Mouse (Mus musculus) MEL (cell line): ENCODE measurements around the gene Espnl.

Experiments
- CTCF ChIP-seq, 3 experiments: IDR thresholded peaks in 2 of 3; conservative IDR thresholded peaks in 1 of 3; 2 replicates each; pipeline ENCODE4 v1.5.1; 2011 to 2012; ENCODE audit warnings: low read length in 3 of 3, low read depth in 2 of 3, mild to moderate bottlenecking in 2 of 3, improper control_type of control experiment in 1 of 3, inconsistent platforms in 1 of 3, mixed read lengths in 1 of 3, moderate library complexity in 1 of 3; ENCODE audit not compliant: control insufficient read depth in 1 of 3, insufficient read depth in 1 of 3, poor library complexity in 1 of 3, severe bottlenecking in 1 of 3
- EP300 ChIP-seq, 2 experiments: IDR thresholded peaks; 2 replicates each; pipeline ENCODE4 v1.6.1; 2011; ENCODE audit warnings: improper control_type of control experiment in 2 of 2, low read length in 2 of 2, low read depth in 1 of 2, mild to moderate bottlenecking in 1 of 2
- JUND ChIP-seq: IDR thresholded peaks from 2 replicates; pipeline ENCODE4 v1.6.1; 2011; ENCODE audit warnings: low read depth, mild to moderate bottlenecking, improper control_type of control experiment, low read length
- KAT2A ChIP-seq: conservative IDR thresholded peaks from 2 replicates; pipeline ENCODE4 v1.6.1; 2012; ENCODE audit warnings: low read depth, low read length, improper control_type of control experiment, inconsistent platforms
- MAFK ChIP-seq: IDR thresholded peaks from 2 replicates; pipeline ENCODE4 v1.6.1; 2011; ENCODE audit warnings: low read depth, mild to moderate bottlenecking, low read length, improper control_type of control experiment, borderline replicate concordance
- MEF2A ChIP-seq: IDR thresholded peaks from 2 replicates; pipeline ENCODE4 v1.6.1; 2014; ENCODE audit warnings: low read depth, mild to moderate bottlenecking, inconsistent platforms, low read length, improper control_type of control experiment; ENCODE audit not compliant: poor library complexity, insufficient replicate concordance, severe bottlenecking; ENCODE audit errors: extremely low read depth
- MYC ChIP-seq: IDR thresholded peaks from 2 replicates; pipeline ENCODE4 v1.6.1; 2011; ENCODE audit warnings: low read depth, mild to moderate bottlenecking, low read length, improper control_type of control experiment, moderate library complexity
- POLR2A ChIP-seq, 2 experiments: IDR thresholded peaks; 2 replicates each; pipeline ENCODE4 v1.6.1; 2011 to 2012; ENCODE audit warnings: low read length in 2 of 2, mild to moderate bottlenecking in 2 of 2, control low read depth in 1 of 2, improper control_type of control experiment in 1 of 2, low read depth in 1 of 2, moderate library complexity in 1 of 2; ENCODE audit not compliant: control insufficient read depth in 1 of 2, insufficient read depth in 1 of 2, poor library complexity in 1 of 2
- POLR2AphosphoS2 ChIP-seq: IDR thresholded peaks from 2 replicates; pipeline ENCODE4 v1.6.1; 2011; ENCODE audit warnings: low read length, improper control_type of control experiment
- POLR2AphosphoS5 ChIP-seq: IDR thresholded peaks from 2 replicates; pipeline ENCODE4 v1.6.1; 2012; ENCODE audit warnings: low read depth, borderline replicate concordance, mild to moderate bottlenecking, inconsistent platforms, low read length, moderate library complexity, mixed read lengths
- RCOR1 ChIP-seq: IDR thresholded peaks from 2 replicates; pipeline ENCODE4 v1.6.1; 2012; ENCODE audit warnings: low read depth, mild to moderate bottlenecking, inconsistent platforms, low read length, improper control_type of control experiment
- TCF12 ChIP-seq: IDR thresholded peaks from 2 replicates; pipeline ENCODE4 v1.6.1; 2014; ENCODE audit warnings: low read depth, mild to moderate bottlenecking, inconsistent platforms, low read length, improper control_type of control experiment, moderate library complexity
- USF1 ChIP-seq: IDR thresholded peaks from 2 replicates; pipeline ENCODE4 v1.6.1; 2014; ENCODE audit warnings: low read depth, mild to moderate bottlenecking, inconsistent platforms, low read length, improper control_type of control experiment, moderate library complexity
- ZC3H11A ChIP-seq: IDR thresholded peaks from 2 replicates; pipeline ENCODE4 v1.6.1; 2012; ENCODE audit warnings: low read depth, mild to moderate bottlenecking, inconsistent platforms, low read length, improper control_type of control experiment

GRCm38 (mm10) chr1:91317656-91318055, 4.2 kb upstream of the Espnl start:
- TF ChIP-seq POLR2A (IDR thresholded peaks at IDR 0.05; ENCODE audit: control insufficient read depth in 1 of 2, insufficient read depth in 1 of 2, low read depth in 1 of 2, low read length in 2 of 2, poor library complexity in 1 of 2) (no peak), TCF12 (no peak), MAFK (no peak), EP300 (IDR thresholded peaks at IDR 0.05; ENCODE audit: low read depth in 1 of 2, low read length in 2 of 2) (no peak), MEF2A (no peak), KAT2A (no peak), CTCF (IDR thresholded peaks at IDR 0.05 in 2 of 3, conservative IDR thresholded peaks at IDR 0.05 in 1 of 3; ENCODE audit: control insufficient read depth in 1 of 3, insufficient read depth in 1 of 3, low read depth in 2 of 3, low read length in 3 of 3, poor library complexity in 1 of 3, severe bottlenecking in 1 of 3) (no peak), USF1 (no peak), POLR2AphosphoS2 (no peak), ZC3H11A (no peak), POLR2AphosphoS5 (no peak), RCOR1 (no peak), JUND (no peak), MYC (no peak)
